Mouse (Mus musculus) brain, embryonic 18.5 days (tissue): ENCODE results near the gene Fam102a.

ENCODE experiments used
- DNase-seq: peaks from one replicate; pipeline ENCODE4 v3.0.0-alpha.2; 2012; ENCODE audit warnings: low read depth, low spot score

Fam102a gene

GRCm38 (mm10) chr2:32607262-32607947, 72.3 kb downstream of the Fam102a start:
- DNase-seq = no peak

DNA sequence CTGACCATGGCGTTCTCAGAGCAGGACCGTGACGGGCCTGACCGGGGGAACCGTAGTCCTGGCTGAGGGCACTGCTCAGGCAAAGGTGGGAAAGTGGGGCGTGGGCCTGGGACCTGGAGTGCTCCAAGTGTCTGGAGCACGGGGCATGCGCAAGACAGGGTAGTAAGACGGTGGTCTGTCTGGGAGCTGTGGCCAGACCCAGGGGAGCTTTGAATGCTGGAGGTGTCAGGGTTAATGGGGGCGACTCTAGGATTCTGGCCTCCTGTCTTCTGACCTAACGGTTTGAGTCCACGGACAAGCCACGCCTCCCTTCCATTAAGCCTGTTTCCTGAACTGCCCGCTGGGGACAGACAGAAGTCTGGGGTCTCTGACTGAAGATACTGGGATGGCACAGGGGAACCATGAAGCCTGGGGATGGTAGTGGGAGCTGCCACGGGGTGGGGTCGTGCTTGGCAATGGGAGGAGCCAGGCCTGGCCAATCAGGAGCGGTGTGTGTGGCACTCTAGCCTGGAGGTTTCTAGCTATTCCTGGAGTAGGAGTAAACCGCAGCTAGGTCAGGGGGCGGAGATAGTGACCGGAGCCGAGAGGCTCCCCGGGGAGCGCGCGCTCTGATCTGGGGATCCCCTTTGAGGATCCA, 73.1 kb downstream of the Fam102a start:
- DNase-seq = no peak

DNA sequence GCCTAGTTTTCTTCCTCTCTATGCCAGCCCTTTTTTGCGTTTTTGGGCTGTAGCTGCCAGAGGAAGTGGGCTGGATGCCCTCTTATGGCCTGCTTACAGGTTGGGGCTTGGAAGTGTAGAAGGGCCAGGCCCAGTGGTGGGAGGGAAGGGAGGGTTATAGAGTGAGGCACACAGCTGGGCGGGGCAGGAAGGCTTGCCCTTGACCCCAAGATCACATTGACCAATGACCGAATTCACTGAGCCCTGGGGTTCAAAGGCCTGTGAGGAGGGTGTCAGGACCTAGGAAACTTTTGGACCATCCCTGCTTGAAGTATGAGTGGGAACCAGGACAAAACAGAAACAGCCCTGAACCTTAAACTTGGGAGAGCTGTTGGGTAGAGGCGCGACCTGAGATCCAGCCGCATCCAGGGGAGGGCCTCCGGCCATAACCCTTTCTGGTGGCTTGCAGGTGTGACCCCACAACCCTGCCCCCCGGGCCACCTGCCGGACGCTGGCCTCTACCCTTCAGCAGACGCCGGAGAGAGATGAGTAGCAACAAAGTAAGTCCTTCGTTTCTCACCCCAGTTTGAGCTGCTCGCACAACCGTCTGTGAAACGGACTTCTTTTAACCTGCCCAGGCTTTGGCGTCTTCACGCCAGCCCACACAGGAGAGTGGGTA, 73.8 kb downstream of the Fam102a start:
- no peak for DNase-seq

DNA sequence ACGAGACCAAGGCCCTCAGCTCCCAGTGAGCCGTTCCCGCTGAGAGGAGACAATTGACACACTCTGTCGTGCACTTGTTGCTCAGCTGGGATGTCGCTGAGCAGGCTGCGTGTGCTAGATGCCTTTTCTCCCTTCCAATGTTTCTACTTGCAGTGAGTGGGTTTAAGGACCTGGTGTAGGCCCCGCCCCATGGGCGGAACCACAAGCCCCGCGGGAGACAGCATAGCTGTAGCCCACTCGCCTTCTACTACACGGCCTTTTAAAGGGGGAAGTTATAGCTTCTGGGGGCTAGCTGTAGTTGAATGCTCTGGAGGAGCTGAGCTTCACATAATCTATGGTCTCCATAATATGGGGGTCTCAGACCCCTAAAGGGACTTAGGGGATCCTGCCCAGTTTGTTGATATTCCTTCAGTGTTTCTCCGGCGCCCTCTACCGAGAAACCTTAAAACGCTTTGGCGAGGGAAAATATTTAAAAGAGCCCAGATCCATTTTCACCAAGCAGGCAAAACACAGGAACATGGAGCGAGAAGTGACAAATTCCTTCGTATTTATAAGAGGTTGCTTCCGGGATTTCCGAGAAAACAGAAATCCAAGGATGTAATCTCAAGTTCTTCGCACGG, 75.6 kb downstream of the Fam102a start:
- DNase-seq = no peak

DNA sequence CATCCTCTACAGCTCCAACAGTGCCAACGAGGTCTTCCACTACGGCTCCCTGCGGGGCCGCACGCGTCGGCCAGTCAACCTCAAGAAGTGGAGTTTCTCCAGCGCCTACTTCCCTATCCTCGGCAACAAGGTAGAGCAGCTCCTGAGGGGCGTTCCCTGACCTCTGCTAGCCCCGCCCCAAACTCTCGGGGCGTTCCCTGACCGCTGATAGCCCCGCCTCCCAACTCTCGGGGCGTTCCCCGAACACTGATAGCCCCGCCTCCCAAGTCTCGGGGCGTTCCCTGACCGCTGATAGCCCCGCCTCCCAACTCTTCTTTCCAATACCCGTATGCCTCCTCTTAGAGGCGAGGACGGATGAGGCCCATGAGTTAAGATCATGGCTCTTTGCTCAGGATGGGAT, 77.1 kb downstream of the Fam102a start:
- DNase-seq = no peak

DNA sequence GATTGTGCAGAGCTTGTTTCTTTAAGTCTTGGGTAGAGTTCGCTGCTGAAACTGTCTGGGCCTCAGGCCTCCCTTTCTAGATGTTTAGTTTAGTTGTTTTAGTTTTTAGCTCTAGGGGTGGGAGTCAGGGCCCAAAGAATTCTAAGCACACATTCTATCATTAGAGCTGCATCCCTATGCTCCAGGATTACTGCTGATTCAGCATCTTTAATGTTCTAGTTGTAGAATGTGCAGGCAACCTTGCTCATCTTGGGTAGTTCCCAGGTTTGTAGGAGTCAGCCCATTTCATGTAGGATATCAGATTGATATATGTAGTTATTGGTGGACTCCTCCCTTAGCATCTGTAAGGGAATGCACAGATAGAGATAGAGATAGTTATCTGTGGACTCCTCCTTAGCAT, 82.0 kb downstream of the Fam102a start:
- no peak for DNase-seq

DNA sequence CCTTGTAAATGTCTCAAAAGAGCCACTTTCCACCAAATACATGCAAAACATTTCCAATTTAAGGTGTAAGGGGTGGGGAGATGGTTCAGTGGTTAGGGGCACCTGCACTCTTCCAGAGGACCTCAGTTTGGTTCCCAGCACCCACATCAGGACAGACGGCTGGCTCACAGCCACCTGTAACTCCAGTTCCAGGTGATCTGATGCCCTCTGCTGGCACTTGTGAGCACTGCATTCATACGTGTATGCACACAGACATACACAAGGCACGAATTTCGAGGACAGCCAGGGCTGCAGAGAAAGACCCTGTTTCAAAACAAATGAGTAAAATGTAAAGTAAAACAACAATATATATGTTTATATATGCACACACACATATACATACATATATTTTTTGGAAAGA, 82.5 kb downstream of the Fam102a start:
- DNase-seq = no peak

- no peak for DNase-seq
Observed at GRCm38 (mm10) chr2:32618051-32618450, 82.9 kb downstream of the Fam102a start.
